Mouse (Mus musculus): Measurements from ENCODE around the gene Colq. TPM values are rescaled to one million over a fixed set of nuclear protein-coding genes. Genes with fewer than 3 reads are reported as not detected.
"Not testable (repeated sequence)": the region's sequence is repeated elsewhere in the genome, so short reads cannot be mapped to it uniquely, and the experiment has no call there.

Colq gene
- polyA plus RNA-seq, 1 experiment from 2014 or later: 1.2 TPM

DNA sequence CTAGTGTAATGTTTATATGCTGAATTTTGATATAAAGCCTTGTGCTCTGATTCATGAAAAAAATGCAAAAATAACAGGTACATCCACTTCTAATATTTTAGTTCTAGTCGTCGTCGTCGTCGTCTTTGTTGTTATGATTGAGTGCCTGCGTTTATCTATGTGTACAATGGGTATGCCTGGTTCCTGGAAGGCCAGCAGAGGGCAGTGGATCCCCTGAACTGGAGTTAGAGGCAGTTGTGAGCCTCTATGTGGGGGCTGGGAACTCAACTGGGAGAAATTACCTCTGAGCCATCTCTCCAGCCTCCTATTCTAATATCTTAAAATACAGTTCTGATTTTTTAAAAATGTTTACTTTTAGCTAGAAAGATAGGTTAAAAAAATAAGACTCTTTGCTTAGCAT, 14.4 kb upstream of the Colq start:
- 42% methylated on average over 6 of the region's 6 CpGs for WGBS
- Histone ChIP-seq H3K27me3 (ENCODE audit: control insufficient read depth, insufficient read depth, low read depth, low read length) (no peaks in the 10 kb centered on the region), H3K27ac (ENCODE audit: low read length) (no peak overlapping the region), H3K9me3 (ENCODE audit: control insufficient read depth, low read length) (no peaks in the 10 kb centered on the region), H3K4me2 (ENCODE audit: low read depth, low read length) (no peak overlapping the region), H3K4me3 (ENCODE audit: low read length) (no peak overlapping the region), H3K36me3 (ENCODE audit: control insufficient read depth, insufficient read depth, low read length) (no peaks in the 10 kb centered on the region), H3K4me1 (replicated peaks; ENCODE audit: control insufficient read depth, insufficient read depth, low read length) (no peaks in the 10 kb centered on the region), H3K9ac (ENCODE audit: low read length) (no peak overlapping the region)
- ATAC-seq (ENCODE audit: low read depth): no peak

DNA sequence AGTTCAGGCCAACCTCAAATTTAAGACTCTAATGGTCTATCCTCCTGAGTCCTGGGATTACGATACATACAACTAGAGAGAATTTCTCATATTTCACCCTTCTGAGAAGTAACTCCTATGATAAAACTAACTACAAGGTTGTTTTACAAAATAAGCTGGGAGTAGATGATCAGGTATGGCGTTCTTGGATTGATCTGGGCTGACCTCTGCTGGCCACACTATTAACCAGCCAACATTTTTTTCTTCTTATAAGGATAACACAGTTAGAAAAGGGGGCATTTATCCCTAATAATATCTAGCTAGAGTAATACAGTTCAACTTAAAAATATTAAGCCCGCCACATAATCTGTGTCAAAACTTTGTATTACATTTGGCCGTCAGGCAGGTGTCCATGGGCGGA, 13.8 kb upstream of the Colq start:
- no peak overlapping the region for H3K4me2 ChIP-seq (ENCODE audit: low read depth, low read length)
- no peak for ATAC-seq (ENCODE audit: low read depth)
- 64% methylated on average over 5 of the region's 5 CpGs for WGBS

DNA sequence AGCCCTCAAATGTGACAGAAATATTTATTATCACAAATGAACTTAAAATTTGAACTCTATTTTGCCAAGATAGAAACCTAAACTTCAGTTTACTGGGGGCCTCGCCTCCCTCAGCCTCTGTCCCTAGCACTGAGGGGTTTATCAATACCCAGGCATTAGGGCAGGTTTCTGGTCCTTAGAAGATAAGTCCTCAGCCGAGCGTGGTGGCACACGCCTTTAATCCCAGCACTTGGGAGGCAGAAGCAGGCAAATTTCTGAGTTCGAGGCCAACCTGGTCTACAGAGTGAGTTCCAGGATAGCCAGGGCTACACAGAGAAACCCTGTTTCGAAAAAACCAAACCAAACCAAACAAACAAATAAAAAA, 11.5 kb upstream of the Colq start:
- H3K27me3 ChIP-seq (ENCODE audit: control insufficient read depth, insufficient read depth, low read depth, low read length); H3K9me3 ChIP-seq (ENCODE audit: control insufficient read depth, low read length); H3K4me1 ChIP-seq (replicated peaks; ENCODE audit: control insufficient read depth, insufficient read depth, low read length); ATAC-seq (ENCODE audit: low read depth); H3K36me3 ChIP-seq (ENCODE audit: control insufficient read depth, insufficient read depth, low read length); H3K4me2 ChIP-seq (ENCODE audit: low read depth, low read length); H3K9ac ChIP-seq (ENCODE audit: low read length); H3K4me3 ChIP-seq (ENCODE audit: low read length); H3K27ac ChIP-seq (ENCODE audit: low read length): not testable (repeated sequence)
- WGBS: 78% methylated on average over 6 of the region's 6 CpGs

More for the DNA sequence above, 13.8 kb upstream of the Colq start:
- no peaks in the 10 kb centered on the region for H3K36me3 ChIP-seq (ENCODE audit: control insufficient read depth, insufficient read depth, low read length)
- no peak overlapping the region for H3K9ac ChIP-seq (ENCODE audit: low read length)
- no peaks in the 10 kb centered on the region for H3K9me3 ChIP-seq (ENCODE audit: control insufficient read depth, low read length)
- no peaks in the 10 kb centered on the region for H3K27me3 ChIP-seq (ENCODE audit: control insufficient read depth, insufficient read depth, low read depth, low read length)
- H3K27ac ChIP-seq (ENCODE audit: low read length): no peak overlapping the region
- no peaks in the 10 kb centered on the region for H3K4me1 ChIP-seq (replicated peaks; ENCODE audit: control insufficient read depth, insufficient read depth, low read length)
- no peak overlapping the region for H3K4me3 ChIP-seq (ENCODE audit: low read length)

- H3K4me2 ChIP-seq (ENCODE audit: low read depth, low read length): no peak overlapping the region
- H3K9me3 ChIP-seq (ENCODE audit: control insufficient read depth, low read length): no peaks in the 10 kb centered on the region
- no peaks in the 10 kb centered on the region for H3K27me3 ChIP-seq (ENCODE audit: control insufficient read depth, insufficient read depth, low read depth, low read length)
- no peaks in the 10 kb centered on the region for H3K36me3 ChIP-seq (ENCODE audit: control insufficient read depth, insufficient read depth, low read length)
- 91% methylated on average over 14 of the region's 14 CpGs for WGBS
- H3K27ac ChIP-seq (ENCODE audit: low read length): no peak overlapping the region
- no peak overlapping the region for H3K4me3 ChIP-seq (ENCODE audit: low read length)
- no peaks in the 10 kb centered on the region for H3K4me1 ChIP-seq (replicated peaks; ENCODE audit: control insufficient read depth, insufficient read depth, low read length)
- no peak overlapping the region for H3K9ac ChIP-seq (ENCODE audit: low read length)
- ATAC-seq (ENCODE audit: low read depth): no peak
Measured at GRCm38 (mm10) chr14:31601908-31602615, 10.9 kb upstream of the Colq start.

GRCm38 (mm10) chr14:31597446-31597845, 6.3 kb upstream of the Colq start:
- no peaks in the 10 kb centered on the region for H3K27me3 ChIP-seq (ENCODE audit: control insufficient read depth, insufficient read depth, low read depth, low read length)
- no peaks in the 10 kb centered on the region for H3K9me3 ChIP-seq (ENCODE audit: control insufficient read depth, low read length)
- no peak overlapping the region for H3K27ac ChIP-seq (ENCODE audit: low read length)
- H3K4me2 ChIP-seq (ENCODE audit: low read depth, low read length): no peak overlapping the region
- no peak overlapping the region for H3K4me3 ChIP-seq (ENCODE audit: low read length)
- H3K9ac ChIP-seq (ENCODE audit: low read length): no peak overlapping the region
- WGBS: 92% methylated on average over 4 of the region's 4 CpGs
- no peak for ATAC-seq (ENCODE audit: low read depth)
- H3K36me3 ChIP-seq (ENCODE audit: control insufficient read depth, insufficient read depth, low read length): no peaks in the 10 kb centered on the region
- H3K4me1 ChIP-seq (replicated peaks; ENCODE audit: control insufficient read depth, insufficient read depth, low read length): no peaks in the 10 kb centered on the region

GRCm38 (mm10) chr14:31596408-31596807, 5.3 kb upstream of the Colq start:
- no peak overlapping the region for H3K27ac ChIP-seq (ENCODE audit: low read length)
- WGBS: 64% methylated on average over 7 of the region's 7 CpGs
- H3K9me3 ChIP-seq (ENCODE audit: control insufficient read depth, low read length): no peaks in the 10 kb centered on the region
- H3K4me1 ChIP-seq (replicated peaks; ENCODE audit: control insufficient read depth, insufficient read depth, low read length): no peaks in the 10 kb centered on the region
- H3K4me2 ChIP-seq (ENCODE audit: low read depth, low read length): no peak overlapping the region
- H3K4me3 ChIP-seq (ENCODE audit: low read length): no peak overlapping the region
- H3K27me3 ChIP-seq (ENCODE audit: control insufficient read depth, insufficient read depth, low read depth, low read length): no peaks in the 10 kb centered on the region
- H3K36me3 ChIP-seq (ENCODE audit: control insufficient read depth, insufficient read depth, low read length): no peaks in the 10 kb centered on the region
- no peak for ATAC-seq (ENCODE audit: low read depth)
- H3K9ac ChIP-seq (ENCODE audit: low read length): no peak overlapping the region

DNA sequence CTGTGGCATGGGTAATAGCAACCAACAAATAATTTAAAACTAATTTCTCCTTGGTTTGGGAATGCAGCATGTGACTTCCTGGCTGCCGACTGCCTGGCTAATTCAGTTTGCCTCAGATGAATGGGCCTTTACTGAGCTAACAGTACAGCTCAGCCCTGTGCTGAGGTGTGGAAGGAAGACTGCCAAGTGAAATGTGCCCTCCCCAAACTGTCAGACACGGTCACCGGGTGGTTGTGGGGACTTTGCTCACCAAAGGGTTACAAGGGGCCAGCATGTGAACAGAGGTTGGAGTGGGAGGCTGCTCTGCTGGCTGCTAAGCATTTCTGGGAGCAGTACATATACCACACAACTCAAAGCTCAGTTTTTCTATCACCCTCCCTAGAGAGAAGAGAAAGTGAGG, 3.5 kb upstream of the Colq start:
- Histone ChIP-seq H3K4me1 (replicated peaks; ENCODE audit: control insufficient read depth, insufficient read depth, low read length) (no peaks in the 10 kb centered on the region), H3K36me3 (ENCODE audit: control insufficient read depth, insufficient read depth, low read length) (no peaks in the 10 kb centered on the region), H3K9ac (ENCODE audit: low read length) (no peak overlapping the region), H3K4me3 (ENCODE audit: low read length) (no peak overlapping the region), H3K9me3 (ENCODE audit: control insufficient read depth, low read length) (no peaks in the 10 kb centered on the region), H3K27me3 (ENCODE audit: control insufficient read depth, insufficient read depth, low read depth, low read length) (no peaks in the 10 kb centered on the region), H3K4me2 (ENCODE audit: low read depth, low read length) (no peak overlapping the region), H3K27ac (ENCODE audit: low read length) (no peak overlapping the region)
- ATAC-seq (ENCODE audit: low read depth): no peak
- WGBS: 64% methylated on average over 3 of the region's 3 CpGs

- H3K4me2 ChIP-seq (ENCODE audit: low read depth, low read length): no peak overlapping the region
- H3K9ac ChIP-seq (ENCODE audit: low read length): no peak overlapping the region
- 86% methylated on average over 2 of the region's 2 CpGs for WGBS
- no peak for ATAC-seq (ENCODE audit: low read depth)
- H3K9me3 ChIP-seq (ENCODE audit: control insufficient read depth, low read length): no peaks in the 10 kb centered on the region
- no peak overlapping the region for H3K27ac ChIP-seq (ENCODE audit: low read length)
- no peak overlapping the region for H3K4me3 ChIP-seq (ENCODE audit: low read length)
- H3K4me1 ChIP-seq (replicated peaks; ENCODE audit: control insufficient read depth, insufficient read depth, low read length): no peaks in the 10 kb centered on the region
- H3K27me3 ChIP-seq (ENCODE audit: control insufficient read depth, insufficient read depth, low read depth, low read length): no peaks in the 10 kb centered on the region
- no peaks in the 10 kb centered on the region for H3K36me3 ChIP-seq (ENCODE audit: control insufficient read depth, insufficient read depth, low read length)
Measured at GRCm38 (mm10) chr14:31593036-31593435, 1.9 kb upstream of the Colq start.

DNA sequence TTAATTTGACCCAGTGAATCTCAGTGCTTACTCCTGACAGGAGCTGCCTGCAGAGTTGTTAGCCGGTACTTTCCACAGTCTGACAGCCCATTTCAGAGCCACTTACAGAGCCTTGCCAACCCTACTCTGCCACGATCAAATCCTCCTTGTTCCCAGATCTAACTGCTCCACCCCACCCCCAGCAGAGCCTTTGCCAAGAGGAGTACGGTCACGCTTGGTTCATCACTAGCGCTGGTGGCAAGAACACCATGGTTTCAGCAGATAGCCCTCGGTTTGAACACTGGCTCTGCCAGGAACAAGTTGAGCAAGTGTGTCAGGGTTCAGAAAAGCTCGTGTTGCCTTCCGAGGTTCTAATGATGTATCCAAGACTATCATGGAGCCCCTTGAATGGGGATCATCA, 4.7 kb downstream of the Colq start:
- Histone ChIP-seq H3K9me3 (ENCODE audit: control insufficient read depth, low read length) (no peaks in the 10 kb centered on the region), H3K4me3 (ENCODE audit: low read length) (no peak overlapping the region), H3K36me3 (ENCODE audit: control insufficient read depth, insufficient read depth, low read length) (no peaks in the 10 kb centered on the region), H3K9ac (ENCODE audit: low read length) (no peak overlapping the region), H3K27ac (ENCODE audit: low read length) (no peak overlapping the region), H3K27me3 (ENCODE audit: control insufficient read depth, insufficient read depth, low read depth, low read length) (no peaks in the 10 kb centered on the region), H3K4me2 (ENCODE audit: low read depth, low read length) (no peak overlapping the region), H3K4me1 (replicated peaks; ENCODE audit: control insufficient read depth, insufficient read depth, low read length) (no peaks in the 10 kb centered on the region)
- ATAC-seq (ENCODE audit: low read depth): no peak
- 77% methylated on average over 8 of the region's 8 CpGs for WGBS

DNA sequence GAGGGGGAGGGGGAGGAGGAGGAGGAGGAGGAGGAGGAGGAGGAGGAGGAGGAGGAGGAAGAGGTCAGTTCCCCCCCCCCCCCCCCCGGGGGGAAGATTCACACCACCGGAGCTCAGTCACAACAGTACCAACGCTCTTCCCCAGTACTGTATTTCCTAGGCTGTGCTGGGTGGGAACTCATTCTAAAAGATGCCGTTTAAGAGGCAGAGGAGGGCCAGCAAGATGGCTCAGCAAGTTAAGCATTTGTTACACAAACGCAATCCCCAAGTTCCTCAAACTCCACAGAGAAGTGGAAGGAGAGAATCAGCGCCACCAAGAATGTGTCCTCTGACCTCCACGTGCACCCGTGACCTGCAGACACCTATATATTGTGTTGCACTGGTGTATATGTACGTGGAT, 8.1 kb downstream of the Colq start:
- Histone ChIP-seq H3K36me3 (ENCODE audit: control insufficient read depth, insufficient read depth, low read length) (no peaks in the 10 kb centered on the region), H3K4me3 (ENCODE audit: low read length) (no peak overlapping the region), H3K27me3 (ENCODE audit: control insufficient read depth, insufficient read depth, low read depth, low read length) (no peaks in the 10 kb centered on the region), H3K27ac (ENCODE audit: low read length) (no peak overlapping the region), H3K4me2 (ENCODE audit: low read depth, low read length) (no peak overlapping the region), H3K4me1 (replicated peaks; ENCODE audit: control insufficient read depth, insufficient read depth, low read length) (no peaks in the 10 kb centered on the region), H3K9me3 (ENCODE audit: control insufficient read depth, low read length) (no peaks in the 10 kb centered on the region), H3K9ac (ENCODE audit: low read length) (no peak overlapping the region)
- no peak for ATAC-seq (ENCODE audit: low read depth)
- 76% methylated on average over 9 of the region's 9 CpGs for WGBS
